Mouse (Mus musculus) limb, embryonic 14.5 days (tissue): ENCODE measurements around the gene Ksr1. TPM values are rescaled to one million over a fixed set of nuclear protein-coding genes. Genes with fewer than 3 reads are reported as not detected.

Source experiments
- ATAC-seq: fragments of 200-750 bp; cut with Nextera tagmentation; 2 replicates; pipeline ENCODE4 v1.8.0; 2017; ENCODE audit warnings: low read depth, moderate number of reproducible peaks, moderate TSS enrichment; ENCODE audit not compliant: low FRiP score
- DNase-seq: peaks from one replicate; pipeline ENCODE4 v3.0.0-alpha.2; 2015; ENCODE audit warnings: low spot score
- H3K27ac ChIP-seq: fragments of 300-500 bp; sonication (generic); replicated peaks from 2 replicates; pipeline ENCODE4 v1.5.1; 2014; ENCODE audit warnings: low read depth, mild to moderate bottlenecking, low read length, moderate library complexity, mixed read lengths
- H3K27me3 ChIP-seq: fragments of 300-500 bp; sonication (generic); 2 replicates; pipeline ENCODE4 v1.6.1; 2014; ENCODE audit warnings: low read length, mixed read lengths; ENCODE audit not compliant: control insufficient read depth, insufficient read depth
- H3K36me3 ChIP-seq: fragments of 300-500 bp; sonication (generic); 2 replicates; pipeline ENCODE4 v1.6.1; 2014; ENCODE audit warnings: mild to moderate bottlenecking, low read length, moderate library complexity, mixed read lengths; ENCODE audit not compliant: control insufficient read depth, insufficient read depth
- H3K4me1 ChIP-seq: fragments of 300-500 bp; sonication (generic); 2 replicates; pipeline ENCODE4 v1.6.1; 2014; ENCODE audit warnings: antibody characterized with exemption, low read length, mixed read lengths; ENCODE audit not compliant: control insufficient read depth, insufficient read depth
- H3K4me2 ChIP-seq: fragments of 300-500 bp; sonication (generic); replicated peaks from 2 replicates; pipeline ENCODE4 v1.6.1; 2014; ENCODE audit warnings: low read depth, mild to moderate bottlenecking, low read length, moderate library complexity; ENCODE audit not compliant: severe bottlenecking
- H3K4me3 ChIP-seq: fragments of 300-500 bp; sonication (generic); replicated peaks from 2 replicates; pipeline ENCODE4 v1.5.1; 2014; ENCODE audit warnings: low read length
- H3K9ac ChIP-seq: fragments of 300-500 bp; sonication (generic); 2 replicates; pipeline ENCODE4 v1.6.1; 2014; ENCODE audit warnings: mild to moderate bottlenecking, low read depth, low read length, moderate library complexity; ENCODE audit not compliant: severe bottlenecking
- H3K9me3 ChIP-seq: fragments of 300-500 bp; sonication (generic); 2 replicates; pipeline ENCODE4 v1.6.1; 2016; ENCODE audit warnings: low read length; ENCODE audit not compliant: control insufficient read depth
- POLR2A ChIP-seq: fragments of 200-500 bp; IDR thresholded peaks from 2 replicates; pipeline ENCODE4 v1.8.0; 2012; ENCODE audit warnings: inconsistent platforms, mild to moderate bottlenecking, moderate library complexity, borderline replicate concordance; ENCODE audit not compliant: insufficient read depth, insufficient read length; ENCODE audit errors: extremely low read depth
- WGBS: fragments of 180-500 bp; shearing (Covaris S2); extraction: QIAGEN DNeasy Blood & Tissue Kit; methylation state at CpG from one replicate; pipeline ENCODE4 v1.1.7; 2014; 5-methylcytosine and 5-hydroxymethylcytosine counted together
- polyA plus RNA-seq, 2 experiments: library from polyadenylated mRNA; depleted of rRNA in 1 of 2; stranded (reverse) in 1 of 2; unstranded in 1 of 2; fragments of >200 nt; fragmentation: Nextera tagmentation in 1 of 2; extraction: Ambion mirVana in 1 of 2; gene quantifications; 2 replicates each; pipeline versions ENCODE4 v1.2.1 to v1.2.3; 2012 to 2014

The Ksr1 gene
- polyA plus RNA-seq, 2 experiments: 8.2 to 24.1 TPM

- DNase-seq: no peak
- no peak overlapping the region for H3K9ac ChIP-seq
- no peaks in the 10 kb centered on the region for H3K27me3 ChIP-seq
- H3K36me3 ChIP-seq: peaks cover 50% of the 10 kb centered on the region
- no peak overlapping the region for H3K4me2 ChIP-seq
- no peaks in the 10 kb centered on the region for H3K4me1 ChIP-seq
- no peak overlapping the region for H3K27ac ChIP-seq
- TF ChIP-seq POLR2A: no peak
- H3K4me3 ChIP-seq: no peak overlapping the region
- 72% methylated on average over 7 of the region's 7 CpGs for WGBS
- H3K9me3 ChIP-seq: no peaks in the 10 kb centered on the region
- no peak for ATAC-seq
Observed at GRCm38 (mm10) chr11:79017161-79017606, 129.0 kb downstream of the Ksr1 start.

- Histone ChIP-seq H3K9ac (no peak overlapping the region), H3K27me3 (no peaks in the 10 kb centered on the region), H3K4me2 (no peak overlapping the region), H3K9me3 (no peaks in the 10 kb centered on the region), H3K4me3 (no peak overlapping the region), H3K36me3 (peaks cover 50% of the 10 kb centered on the region), H3K27ac (no peak overlapping the region), H3K4me1 (no peaks in the 10 kb centered on the region)
- ATAC-seq (no peak), DNase-seq (no peak)
- TF ChIP-seq POLR2A: no peak
- WGBS: 47% methylated on average over 12 of the region's 12 CpGs
Observed at GRCm38 (mm10) chr11:79016236-79016635, 130.0 kb downstream of the Ksr1 start.

DNA sequence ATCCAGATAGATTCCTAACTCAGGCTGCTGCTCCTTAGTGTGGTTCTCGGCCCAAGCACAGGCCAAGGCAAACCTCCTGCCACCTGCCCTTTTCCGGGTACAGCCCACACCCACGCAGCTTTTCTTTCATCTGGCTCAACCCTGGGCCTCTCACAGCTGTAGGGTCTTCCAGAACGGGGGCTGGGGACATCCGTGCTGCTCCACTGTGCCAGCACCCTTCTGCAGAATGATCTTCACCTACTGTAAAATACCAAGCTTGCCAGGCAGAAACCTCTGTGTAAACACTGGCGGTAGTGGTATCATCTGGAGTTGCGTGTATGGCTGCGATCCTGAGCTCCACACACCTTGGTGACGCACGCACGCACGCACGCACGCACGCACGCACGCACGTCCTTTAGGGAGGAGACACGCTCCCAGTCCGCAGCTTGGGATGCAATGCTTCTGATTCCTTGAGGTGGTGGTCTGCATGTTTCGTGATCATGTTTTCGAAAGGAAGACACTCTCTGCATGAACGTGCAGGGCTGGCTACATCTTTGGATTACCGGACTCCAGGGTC, 130.5 kb downstream of the Ksr1 start:
- no peak for TF ChIP-seq POLR2A
- no peak overlapping the region for H3K27ac ChIP-seq
- no peak overlapping the region for H3K9ac ChIP-seq
- no peak overlapping the region for H3K4me2 ChIP-seq
- ATAC-seq: no peak
- no peak overlapping the region for H3K4me3 ChIP-seq
- no peak for DNase-seq
- H3K4me1 ChIP-seq: no peaks in the 10 kb centered on the region
- 88% methylated on average over 24 of the region's 24 CpGs for whole genome bisulfite sequencing
- H3K36me3 ChIP-seq: peaks cover 45% of the 10 kb centered on the region
- no peaks in the 10 kb centered on the region for H3K9me3 ChIP-seq
- H3K27me3 ChIP-seq: no peaks in the 10 kb centered on the region

- Histone ChIP-seq H3K4me1 (no peaks in the 10 kb centered on the region), H3K9me3 (no peaks in the 10 kb centered on the region), H3K27me3 (no peaks in the 10 kb centered on the region), H3K27ac (no peak overlapping the region), H3K4me2 (no peak overlapping the region), H3K36me3 (peaks cover 35% of the 10 kb centered on the region), H3K9ac (no peak overlapping the region), H3K4me3 (no peak overlapping the region)
- ATAC-seq (no peak), DNase-seq (no peak)
- 73% methylated on average over 15 of the region's 15 CpGs for WGBS
- TF ChIP-seq POLR2A: no peak
Observed at GRCm38 (mm10) chr11:79014602-79015325, 131.4 kb downstream of the Ksr1 start.

- Histone ChIP-seq H3K9me3 (no peaks in the 10 kb centered on the region), H3K9ac (no peak overlapping the region), H3K36me3 (peaks cover 31% of the 10 kb centered on the region), H3K4me3 (no peak overlapping the region), H3K27ac (no peak overlapping the region), H3K4me1 (no peaks in the 10 kb centered on the region), H3K4me2 (no peak overlapping the region), H3K27me3 (no peaks in the 10 kb centered on the region)
- no peak for ATAC-seq
- TF ChIP-seq POLR2A: no peak
- 73% methylated on average over 9 of the region's 9 CpGs for WGBS
- DNase-seq: no peak
Observed at GRCm38 (mm10) chr11:79013806-79014205, 132.4 kb downstream of the Ksr1 start.
